Mouse (Mus musculus) B cell, adult 2 months (primary cell): ENCODE measurements around the gene Cdca7l.
"Not testable (repeated sequence)": the region's sequence is repeated elsewhere in the genome, so short reads cannot be mapped to it uniquely, and the experiment has no call there.

Experiments used
- DNase-seq, 2 experiments: peaks; one replicate each; pipeline ENCODE4 v3.0.0; 2022

Gene Cdca7l

GRCm38 (mm10) chr12:117867708-117868564 is 63.8 kb downstream of the Cdca7l start:
- no peak for DNase-seq

GRCm38 (mm10) chr12:117872265-117872664 is 68.2 kb downstream of the Cdca7l start:
- DNase-seq, result no peak

GRCm38 (mm10) chr12:117878341-117878740 is 74.3 kb downstream of the Cdca7l start:
- DNase-seq, result no peak

- no peak for DNase-seq
Observed at GRCm38 (mm10) chr12:117884627-117885026, 80.5 kb downstream of the Cdca7l start.

GRCm38 (mm10) chr12:117887422-117887821 is 83.3 kb downstream of the Cdca7l start:
- no peak for DNase-seq

GRCm38 (mm10) chr12:117900798-117901197 is 96.7 kb downstream of the Cdca7l start:
- not testable (repeated sequence) for DNase-seq

GRCm38 (mm10) chr12:117901352-117901751 is 97.3 kb downstream of the Cdca7l start:
- DNase-seq, result not testable (repeated sequence)

- DNase-seq, result no peak
Observed at GRCm38 (mm10) chr12:117903671-117904070, 99.6 kb downstream of the Cdca7l start.

GRCm38 (mm10) chr12:117905232-117905840 is 101.2 kb downstream of the Cdca7l start:
- DNase-seq, result not testable (repeated sequence)

- no peak for DNase-seq
Observed at GRCm38 (mm10) chr12:117911396-117911795, 107.3 kb downstream of the Cdca7l start.

GRCm38 (mm10) chr12:117914613-117915245 is 110.6 kb downstream of the Cdca7l start:
- no peak for DNase-seq

- DNase-seq, result no peak
Observed at GRCm38 (mm10) chr12:117915826-117916588, 111.9 kb downstream of the Cdca7l start.
